Mouse (Mus musculus): ENCODE data around the gene Banf1.
"Not testable (repeated sequence)": the region's sequence is repeated elsewhere in the genome, so short reads cannot be mapped to it uniquely, and the experiment has no call there.

Gene Banf1

DNA sequence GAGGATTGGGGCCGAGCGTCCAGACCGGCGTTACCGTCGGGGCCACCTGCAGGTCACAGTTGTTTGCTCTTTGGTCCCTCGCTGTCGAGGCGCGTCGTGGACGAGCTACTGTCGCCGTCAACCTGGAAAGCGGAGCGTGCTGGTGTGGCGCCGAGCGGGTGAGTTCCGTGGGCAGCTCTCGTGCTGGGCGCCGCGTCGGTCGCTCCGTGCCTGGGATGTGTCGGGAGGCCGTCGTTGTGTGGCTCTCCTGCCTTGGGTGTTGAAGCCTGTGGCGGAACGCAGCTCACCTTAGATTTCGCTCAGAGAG lies at the start of gene Banf1:
Gene Banf1, minus strand, starts transcription at position 116 of the 307 bp plus-strand sequence.
- no peak for DNase-seq (ENCODE audit: low read depth, low spot score)

DNA sequence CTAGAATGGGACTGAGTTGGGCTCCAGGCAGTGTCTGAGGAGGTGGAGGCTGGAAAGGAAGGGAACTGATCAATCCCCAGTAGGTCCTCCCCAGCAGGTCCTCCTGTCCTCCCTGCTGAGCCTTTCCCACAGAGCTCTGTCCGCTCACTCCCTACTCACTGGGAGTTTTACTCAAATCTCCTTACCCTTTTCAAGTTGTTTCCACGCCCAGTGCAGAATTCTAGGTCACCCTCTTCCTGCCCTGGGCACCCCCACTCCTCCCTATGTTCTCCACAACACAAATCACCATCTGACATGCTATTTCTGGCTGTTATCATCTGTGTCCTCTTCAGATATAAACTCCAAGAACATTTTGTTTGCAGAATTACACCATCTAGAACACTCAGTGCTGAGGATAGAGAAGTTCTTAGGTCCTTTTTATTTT lies 47.6 kb upstream of the Banf1 start:
- no peak for DNase-seq (ENCODE audit: low read depth, low spot score)

DNA sequence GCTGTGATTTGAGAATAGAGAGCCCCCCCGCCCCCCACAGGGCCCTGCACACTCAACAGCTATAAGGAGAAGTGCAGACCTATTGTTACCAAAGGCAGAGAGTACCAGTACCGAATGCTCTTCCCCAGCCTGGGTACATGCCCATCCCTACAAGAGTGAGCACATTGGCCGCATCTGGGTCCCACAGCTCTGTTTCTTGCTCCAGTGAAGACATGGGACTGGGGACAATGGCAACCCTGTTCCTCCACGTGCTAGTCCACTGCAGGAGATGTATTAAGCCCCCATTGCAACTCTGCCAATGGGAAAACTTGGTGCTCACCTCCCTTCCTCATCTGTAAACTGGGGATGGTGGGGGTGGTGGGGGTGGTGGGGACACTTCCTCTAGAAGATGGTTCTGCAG lies 46.9 kb upstream of the Banf1 start:
- DNase-seq (ENCODE audit: low read depth, low spot score), result no peak

DNA sequence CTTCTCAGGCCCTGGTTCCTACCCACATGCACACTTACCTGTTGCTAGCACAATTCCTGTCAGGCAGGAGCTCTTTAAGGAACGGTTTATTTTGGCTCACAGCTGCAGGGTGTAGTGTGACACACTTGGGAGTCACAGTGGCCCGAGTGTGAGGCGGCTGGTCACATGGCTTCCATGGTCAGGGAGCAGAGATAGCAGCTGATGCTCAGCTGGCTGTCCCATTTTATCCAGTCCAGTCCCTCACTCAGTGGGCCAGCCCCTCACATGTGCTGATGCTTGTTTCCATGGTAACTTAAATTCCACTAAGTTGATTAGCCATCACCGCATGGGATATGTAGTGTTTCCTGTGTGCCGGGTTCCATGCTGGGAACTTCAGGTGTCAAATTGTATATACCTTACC lies 45.0 kb upstream of the Banf1 start:
- no peak for DNase-seq (ENCODE audit: low read depth, low spot score)

DNA sequence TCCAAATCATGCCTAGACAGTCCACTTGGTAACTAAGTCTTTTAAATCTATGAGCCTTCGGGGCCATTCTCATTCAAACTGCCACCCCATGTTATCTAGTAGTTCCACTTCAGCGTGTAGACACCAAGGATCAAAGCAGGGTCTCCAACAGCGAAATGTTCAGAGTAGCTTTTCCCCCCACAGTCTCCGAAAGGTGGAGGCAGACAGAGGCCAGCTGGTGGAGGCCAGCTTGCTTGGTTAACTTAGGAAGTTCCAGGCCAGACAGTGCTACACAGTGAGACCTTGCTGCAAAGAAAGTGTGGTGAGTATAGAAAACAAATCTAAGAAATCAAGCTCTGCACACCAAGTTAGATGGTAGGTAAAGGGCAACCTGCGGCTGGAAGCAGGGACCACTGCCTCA lies 43.7 kb upstream of the Banf1 start:
- no peak for DNase-seq (ENCODE audit: low read depth, low spot score)

DNA sequence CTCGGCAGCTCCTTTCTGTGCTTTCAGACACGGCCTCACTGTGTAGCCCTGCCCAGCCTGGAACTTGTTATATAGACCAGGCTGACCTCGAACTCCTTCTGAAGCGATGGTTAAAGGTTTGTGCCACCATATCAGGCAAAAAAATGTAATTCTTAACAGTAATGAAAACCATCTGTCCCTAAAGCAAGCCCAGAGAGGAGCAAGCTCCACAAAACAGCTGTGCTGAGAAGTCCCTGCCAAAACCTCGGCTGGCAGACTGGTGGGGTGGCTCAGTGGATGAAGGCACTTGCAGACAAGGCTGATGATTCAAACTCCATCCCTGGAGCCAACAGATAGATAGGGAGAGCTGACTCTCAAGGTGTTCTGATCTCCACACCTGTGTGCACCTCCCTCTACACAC lies 42.1 kb upstream of the Banf1 start:
- no peak for DNase-seq (ENCODE audit: low read depth, low spot score)

DNA sequence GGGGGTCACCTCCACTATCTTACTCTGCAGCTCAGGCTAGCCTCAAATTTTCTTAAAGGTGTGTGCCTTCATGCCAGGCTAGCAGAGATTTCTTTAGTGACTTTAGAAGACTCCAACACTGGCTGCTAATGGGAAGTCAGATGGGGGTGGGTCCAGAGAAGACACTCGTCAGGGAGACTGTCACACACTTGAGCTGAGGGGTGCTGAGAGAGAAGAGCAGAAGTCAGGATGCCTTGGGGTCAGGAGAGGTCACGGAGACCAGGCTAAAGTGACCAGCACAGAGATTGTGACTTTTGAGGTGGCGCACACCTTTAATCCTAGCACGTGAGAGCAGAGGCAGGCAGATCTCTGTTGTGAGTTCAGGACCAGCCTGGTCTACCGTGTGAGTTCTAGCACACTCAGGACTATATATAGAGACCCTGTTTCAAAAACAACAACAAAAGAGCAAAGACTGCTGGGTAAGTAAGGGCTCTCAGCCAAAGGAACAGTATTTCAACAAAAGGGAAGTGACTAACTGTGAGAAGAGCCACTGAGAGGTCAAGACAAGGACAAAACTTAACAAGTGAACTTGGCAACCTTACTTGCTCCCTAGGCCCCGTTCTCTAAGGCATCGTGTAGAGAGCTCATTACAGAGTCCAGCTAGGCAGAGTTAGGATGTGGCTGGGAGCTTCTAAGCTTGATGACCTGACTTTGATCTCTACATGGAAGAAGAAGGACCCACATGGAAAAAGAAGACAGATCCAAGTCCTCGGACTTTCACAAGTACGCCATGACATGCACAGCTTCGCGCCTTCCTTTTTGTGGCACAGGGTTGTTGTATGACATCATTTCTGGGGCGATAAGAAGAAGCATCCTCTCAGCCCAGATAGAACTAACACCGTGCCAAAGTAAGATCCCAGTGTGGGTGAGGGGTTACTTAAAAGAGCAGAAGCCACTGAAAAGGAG lies 41.4 kb upstream of the Banf1 start:
- DNase-seq (ENCODE audit: low read depth, low spot score), result peak; percentile 50

DNA sequence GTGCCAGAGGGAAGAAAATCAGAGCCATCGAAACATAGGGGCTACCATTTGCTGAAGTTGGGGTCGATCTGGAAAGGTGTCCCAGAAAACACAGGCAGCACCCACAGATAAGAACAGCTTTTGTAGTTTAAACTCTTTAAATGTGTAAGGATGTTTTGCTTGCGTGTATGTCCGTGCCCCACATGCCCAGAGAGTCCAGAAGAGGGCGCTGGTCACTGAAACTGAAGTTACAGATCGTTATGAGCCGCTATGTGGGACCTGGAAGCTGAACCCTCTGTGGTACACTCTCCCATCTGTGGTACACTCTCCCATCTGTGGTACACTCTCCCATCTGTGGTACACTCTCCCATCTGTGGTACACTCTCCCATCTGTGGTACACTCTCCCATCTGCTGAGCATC lies 40.2 kb upstream of the Banf1 start:
- DNase-seq (ENCODE audit: low read depth, low spot score), result peak; percentile 91

DNA sequence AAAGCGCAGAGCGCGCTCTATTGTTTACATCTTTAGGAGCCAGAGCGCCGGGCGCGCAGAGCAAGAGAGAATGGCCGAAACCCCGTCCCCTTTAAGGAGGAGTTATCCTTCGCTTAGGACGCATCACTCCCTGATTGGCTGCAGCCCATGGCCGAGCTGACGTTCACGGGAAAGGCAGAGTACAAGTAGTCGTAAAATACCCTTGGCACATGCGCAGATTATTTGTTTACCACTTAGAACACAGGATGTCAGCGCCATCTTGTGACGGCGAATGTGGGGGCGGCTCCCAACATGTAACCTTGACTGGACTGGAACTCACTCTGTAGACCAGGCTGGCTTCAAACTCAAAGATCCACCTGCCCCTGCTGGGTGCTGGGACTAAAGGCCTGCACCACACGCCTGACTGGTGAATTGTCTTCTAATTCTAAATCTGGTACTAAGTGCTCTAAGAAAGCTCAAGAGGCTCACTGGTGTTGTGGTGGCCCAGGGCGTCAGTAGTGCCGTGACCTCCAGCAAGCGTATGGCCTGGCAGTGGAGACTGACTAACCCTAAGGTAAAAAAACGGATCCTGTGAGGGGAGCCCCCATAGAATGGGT lies 39.7 kb upstream of the Banf1 start:
- peak; percentile 85 for DNase-seq (ENCODE audit: low read depth, low spot score)

DNA sequence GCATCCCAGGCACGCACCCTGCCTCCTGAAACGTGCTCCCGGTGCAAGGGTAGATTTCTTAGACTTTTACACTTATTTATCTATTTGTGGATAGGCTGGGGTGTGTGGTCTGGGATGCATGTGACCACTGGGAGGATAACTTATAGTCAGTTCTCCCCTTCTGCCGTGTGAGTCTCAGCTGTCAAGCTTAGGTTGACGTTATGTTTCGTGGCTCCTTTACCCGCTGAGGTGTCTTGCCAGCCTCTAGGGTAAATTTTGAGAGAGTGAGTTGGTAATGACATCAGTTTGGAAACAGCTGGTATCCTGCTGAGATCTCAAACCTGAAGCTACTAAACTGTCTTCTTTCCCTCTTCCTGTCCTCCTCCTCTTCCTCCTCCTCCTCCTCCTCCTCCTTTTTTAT lies 39.0 kb upstream of the Banf1 start:
- DNase-seq (ENCODE audit: low read depth, low spot score), result peak; percentile 82

DNA sequence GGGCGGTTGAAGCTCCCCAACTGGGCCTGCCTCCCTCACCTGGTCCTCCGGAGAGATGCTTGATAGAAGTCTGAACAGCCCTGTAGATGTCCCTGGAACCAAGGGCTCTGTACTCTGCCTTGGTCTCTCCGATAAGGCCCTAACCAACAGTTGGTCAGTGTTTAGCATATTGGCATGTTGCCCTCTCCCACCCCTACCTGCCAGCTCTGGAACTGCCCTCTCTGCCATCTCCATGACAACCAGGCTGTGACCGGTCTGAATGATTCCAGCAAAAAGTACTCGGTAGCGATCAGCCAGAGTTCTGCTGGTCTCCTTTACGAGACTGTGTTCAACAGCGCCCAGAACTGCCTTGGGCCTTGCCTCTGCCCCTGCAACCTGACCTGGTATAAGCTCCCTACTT lies 35.3 kb upstream of the Banf1 start, which contains the start of gene Tsga10ip:
Gene Tsga10ip, minus strand, starts transcription at position 234 of the 400 bp plus-strand sequence.
- DNase-seq (ENCODE audit: low read depth, low spot score), result no peak

DNA sequence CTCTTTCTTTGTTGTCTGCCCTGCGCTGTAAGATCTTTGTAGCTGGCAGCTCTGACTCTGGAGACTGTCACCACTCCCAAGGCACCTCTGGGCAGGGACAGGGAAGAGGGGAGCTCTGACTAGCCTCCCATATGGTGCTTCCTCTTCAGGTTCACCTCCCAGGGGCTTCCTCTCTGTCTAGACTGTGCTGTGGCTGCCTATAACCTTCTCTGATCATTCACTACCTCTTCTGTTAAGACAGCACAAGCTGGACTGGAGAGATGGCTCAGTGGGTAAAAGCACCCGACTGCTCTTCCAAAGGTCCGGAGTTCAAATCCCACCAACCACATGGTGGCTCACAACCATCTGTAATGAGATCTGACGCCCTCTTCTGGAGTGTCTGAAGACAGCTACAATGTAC lies 34.1 kb upstream of the Banf1 start:
- not testable (repeated sequence) for DNase-seq (ENCODE audit: low read depth, low spot score)

DNA sequence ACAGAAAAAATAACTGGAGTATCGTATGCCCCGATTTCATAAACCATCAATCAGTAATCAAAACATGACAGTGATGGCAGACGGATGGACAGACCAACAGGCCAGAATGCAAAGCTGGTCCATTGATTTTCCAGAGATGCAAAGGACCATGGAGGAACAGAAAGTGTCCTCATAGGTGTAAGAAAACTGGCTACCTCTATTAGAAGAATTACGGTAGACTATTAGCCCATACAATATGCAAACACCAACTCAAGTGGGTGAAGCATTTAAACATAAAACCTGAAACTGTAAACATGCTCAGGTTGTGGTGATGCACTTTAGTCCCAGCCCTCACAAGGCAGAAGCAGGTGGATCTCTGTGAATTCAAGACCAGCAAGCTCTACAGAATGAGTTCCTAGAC lies 28.4 kb upstream of the Banf1 start:
- no peak for DNase-seq (ENCODE audit: low read depth, low spot score)

DNA sequence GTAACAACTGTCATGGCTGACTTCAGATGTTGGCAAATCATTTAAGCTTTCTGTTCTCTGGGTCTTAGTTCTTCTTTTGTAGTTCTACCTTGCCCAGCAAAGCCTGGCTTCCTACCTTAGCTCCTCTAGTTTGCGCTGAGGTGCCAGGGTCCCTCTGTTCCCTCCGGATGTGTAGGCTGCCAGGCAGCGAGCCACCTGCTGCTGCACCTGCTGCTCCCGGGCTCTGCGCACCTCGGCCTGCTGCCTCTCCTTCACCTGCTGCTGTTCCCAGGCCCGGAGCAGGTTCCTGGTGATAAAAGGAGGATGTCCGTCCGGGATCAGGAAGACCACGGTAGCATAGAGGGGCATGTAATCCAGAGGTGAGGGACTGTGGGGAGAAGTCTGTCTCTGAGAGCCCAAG lies 27.2 kb upstream of the Banf1 start:
- DNase-seq (ENCODE audit: low read depth, low spot score), result no peak

DNA sequence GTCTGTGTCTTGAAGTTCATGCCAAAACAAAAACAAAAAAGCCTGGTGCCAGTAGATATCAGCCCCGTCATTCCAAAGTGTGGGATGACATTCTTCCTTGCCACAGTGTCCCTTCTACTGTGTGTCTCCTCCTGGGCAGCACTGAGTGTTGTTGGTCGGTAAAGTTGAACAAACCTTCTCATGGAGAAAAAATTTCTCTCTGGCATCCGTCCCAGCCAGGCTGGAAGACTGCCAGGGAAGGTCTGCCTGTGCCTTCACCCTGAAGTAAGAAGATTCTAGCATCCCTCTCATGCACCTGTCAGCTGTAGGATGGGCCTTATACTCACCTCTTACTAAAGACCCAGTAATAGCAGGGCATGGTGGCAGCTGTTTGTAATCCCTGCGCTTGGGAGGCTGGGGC lies 25.9 kb upstream of the Banf1 start:
- DNase-seq (ENCODE audit: low read depth, low spot score), result no peak

DNA sequence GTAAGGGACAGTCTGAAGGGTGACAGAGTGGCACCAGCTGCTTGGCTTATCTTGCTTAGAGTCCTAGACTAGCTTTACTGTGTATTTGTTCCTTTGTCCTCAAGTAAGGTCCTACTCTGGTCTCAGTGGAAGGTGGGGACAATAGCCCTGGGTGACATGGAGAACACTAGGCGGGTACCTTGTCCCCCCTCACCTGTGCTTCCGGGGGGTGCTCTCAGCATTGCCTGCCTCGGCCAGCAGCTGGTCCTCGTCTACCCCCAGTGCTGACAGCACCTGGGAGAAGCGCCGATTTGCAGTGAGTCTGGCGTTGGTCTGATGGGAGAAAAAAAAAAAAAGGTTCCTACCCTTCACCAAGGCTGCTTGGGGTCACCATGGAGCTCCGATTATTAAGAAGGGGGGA lies 23.4 kb upstream of the Banf1 start:
- DNase-seq (ENCODE audit: low read depth, low spot score), result no peak

DNA sequence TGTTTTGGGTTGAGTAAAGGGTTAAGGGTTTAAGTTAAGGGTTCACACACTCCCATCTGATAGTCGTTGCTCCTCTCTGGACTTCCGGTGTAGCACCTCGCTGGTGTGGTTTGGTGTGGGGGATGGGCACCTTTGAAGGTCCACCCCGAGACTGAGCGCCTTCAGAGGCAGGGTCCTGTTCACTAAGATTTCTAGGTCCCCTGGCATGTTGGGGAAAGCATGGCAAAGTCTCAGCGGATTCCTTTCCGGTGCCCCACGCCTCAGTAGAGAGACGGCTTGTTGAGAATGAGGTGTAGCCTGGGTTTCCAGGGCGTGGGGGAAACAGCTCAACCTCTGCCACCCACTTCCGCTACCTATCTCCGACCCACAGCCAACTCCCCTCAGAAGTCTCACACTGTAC lies 22.7 kb upstream of the Banf1 start:
- peak; percentile 85 for DNase-seq (ENCODE audit: low read depth, low spot score)

DNA sequence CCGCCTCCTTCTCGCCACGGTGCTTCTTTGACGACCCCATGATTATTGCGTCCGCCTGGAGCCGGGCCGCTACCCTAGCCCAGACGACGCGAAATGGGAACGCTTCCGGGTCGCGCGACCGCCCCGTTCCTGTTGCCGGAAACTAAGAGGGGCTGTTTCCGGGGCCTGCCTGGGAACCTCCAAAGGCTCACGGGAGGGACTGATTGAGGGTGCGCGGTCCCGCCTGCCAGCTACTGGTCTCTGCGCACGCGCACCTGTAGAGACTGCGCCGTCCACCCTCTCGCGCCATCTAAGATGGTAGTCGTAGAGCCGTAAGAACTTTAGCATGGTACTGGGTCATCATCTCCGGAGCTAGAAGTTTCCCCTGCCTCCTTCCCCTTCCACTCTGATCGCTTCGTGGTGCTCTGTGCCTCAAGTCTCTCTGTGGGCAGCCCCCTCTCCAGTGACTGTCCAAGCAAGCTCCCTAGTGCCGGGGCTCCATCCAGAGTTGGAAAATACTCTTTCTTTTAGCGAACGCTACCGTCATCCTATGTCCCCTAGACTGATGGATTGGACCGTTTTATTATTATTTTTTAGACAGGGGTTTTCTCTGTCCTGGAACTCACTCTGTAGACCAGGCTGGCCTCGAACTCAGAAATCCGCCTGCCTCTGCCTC lies 21.7 kb upstream of the Banf1 start, which contains the start of gene Sart1:
Gene Sart1, minus strand, starts transcription at position 116 of the 655 bp plus-strand sequence.
- DNase-seq (ENCODE audit: low read depth, low spot score), result peak; percentile 97

DNA sequence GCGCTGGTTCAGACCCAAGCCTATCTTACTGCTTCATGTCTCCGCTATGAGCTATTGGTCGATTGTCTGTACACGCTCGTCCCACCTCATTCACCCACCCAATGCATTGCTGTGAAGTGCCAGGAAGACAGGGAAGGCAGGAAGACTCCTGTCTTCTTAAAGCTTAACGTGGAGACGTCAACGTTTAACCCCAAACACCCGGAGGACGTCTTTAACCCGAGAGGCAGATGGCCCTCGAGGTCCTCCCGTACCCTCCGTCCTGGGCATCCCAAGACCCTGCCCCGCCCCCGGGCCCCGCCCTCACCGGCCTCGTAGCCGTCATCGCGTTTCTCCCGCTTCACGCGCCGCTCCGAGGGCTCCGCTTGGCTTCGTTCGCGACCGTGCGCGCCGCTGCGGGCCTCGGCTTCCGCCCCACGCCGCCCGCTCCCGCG lies 21.1 kb upstream of the Banf1 start:
- no peak for DNase-seq (ENCODE audit: low read depth, low spot score)

DNA sequence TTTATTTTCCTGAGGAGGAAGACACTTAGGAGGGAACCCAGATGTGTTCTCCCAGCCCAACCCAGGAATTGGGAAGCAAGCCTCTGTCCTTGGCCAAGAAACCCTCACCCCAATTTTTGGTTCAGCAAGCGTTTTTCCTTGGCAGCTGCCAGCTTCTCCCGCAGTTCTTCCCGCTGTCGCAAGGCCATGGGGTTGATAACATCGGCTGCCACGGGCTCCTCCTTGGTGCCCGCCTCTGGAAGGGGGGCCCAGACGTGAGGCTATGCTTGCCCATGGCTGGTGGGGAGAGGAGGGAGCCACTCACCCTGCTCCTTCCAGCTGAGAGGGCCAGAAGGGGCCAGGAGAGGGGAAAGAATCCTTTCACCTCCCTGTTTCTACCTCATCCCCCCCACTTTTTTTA lies 17.7 kb upstream of the Banf1 start:
- no peak for DNase-seq (ENCODE audit: low read depth, low spot score)

DNA sequence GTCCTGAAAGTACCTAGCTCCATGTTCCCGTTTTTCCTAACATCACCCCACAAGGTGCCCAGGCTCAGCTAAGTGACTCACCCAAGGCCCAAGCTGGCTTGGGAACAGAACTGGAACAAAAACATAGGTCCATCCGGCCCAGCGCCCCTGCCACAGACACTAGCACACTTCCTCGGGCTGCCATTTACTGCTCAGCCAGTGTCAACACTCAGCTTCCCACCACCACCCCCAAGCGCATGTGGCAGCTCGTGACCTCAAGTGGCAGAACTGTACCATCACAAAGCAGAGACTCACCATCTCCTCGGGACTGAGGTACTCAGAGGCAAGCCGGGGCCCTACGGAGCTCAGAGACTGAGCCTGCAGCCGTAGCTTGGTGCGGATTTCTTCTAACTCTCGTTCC lies 16.4 kb upstream of the Banf1 start:
- no peak for DNase-seq (ENCODE audit: low read depth, low spot score)

DNA sequence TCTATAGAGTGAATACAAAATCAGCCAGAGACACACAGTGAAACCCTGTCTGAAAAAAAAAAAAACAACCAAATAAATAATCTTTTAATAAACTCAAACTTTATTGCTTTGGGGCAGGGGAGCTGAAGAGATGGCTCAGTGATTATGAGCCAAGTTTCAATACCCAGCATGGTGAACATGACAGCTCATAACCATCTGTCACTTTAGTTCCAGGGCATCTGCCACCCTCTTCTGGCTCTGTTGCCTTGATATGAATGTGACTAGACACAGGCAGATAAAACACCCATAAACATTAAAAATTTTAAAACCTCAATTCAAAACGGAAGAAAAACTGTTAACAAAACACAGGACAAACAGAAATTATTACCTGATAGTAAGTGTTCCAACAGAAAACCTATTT lies 10.5 kb upstream of the Banf1 start:
- no peak for DNase-seq (ENCODE audit: low read depth, low spot score)

DNA sequence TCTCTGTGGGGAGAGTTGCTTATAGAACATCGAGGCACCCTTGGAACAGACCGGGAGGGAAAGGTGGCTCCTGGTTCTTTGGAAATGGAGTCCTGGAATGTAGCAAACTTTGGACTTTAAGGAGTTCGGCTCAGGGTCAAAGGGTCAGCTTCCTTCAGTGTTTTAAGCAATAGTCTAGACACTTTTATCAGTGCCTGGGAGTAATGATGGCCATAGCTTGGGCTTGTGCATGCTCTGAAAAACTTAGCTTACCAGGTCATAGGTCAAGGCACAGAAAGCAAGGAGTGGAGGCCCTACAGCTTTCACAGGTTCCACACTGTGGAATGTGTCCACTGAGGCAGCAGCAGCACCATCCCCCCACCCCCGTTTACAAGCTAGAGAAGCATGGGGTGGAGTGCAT lies 7.8 kb upstream of the Banf1 start:
- no peak for DNase-seq (ENCODE audit: low read depth, low spot score)
